Mouse (Mus musculus): ENCODE measurements around the gene Bcat1. TPM values are rescaled to one million over a fixed set of nuclear protein-coding genes. Genes with fewer than 3 reads are reported as not detected.

Bcat1 gene
- polyA plus RNA-seq, 1 experiment: 19.5 TPM

DNA sequence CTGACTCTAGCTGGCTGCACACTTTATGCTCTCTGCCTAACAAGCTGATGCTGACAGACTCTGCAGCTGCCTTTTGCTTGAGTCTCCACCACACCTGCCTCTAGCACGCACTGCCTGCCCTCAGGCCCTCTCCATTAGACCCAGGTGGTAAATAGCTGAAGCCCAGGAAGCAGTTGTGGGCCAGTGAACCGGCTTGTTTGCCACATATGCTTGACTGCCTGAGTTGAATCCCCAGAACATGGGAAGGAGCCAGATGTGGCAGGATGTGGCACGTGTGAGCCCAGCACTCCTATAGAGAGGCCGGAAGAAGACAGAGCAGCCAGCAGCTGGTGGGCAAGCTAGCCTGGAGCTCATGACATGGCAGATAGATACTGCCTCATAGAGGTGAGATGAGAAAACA is 55.4 kb downstream of the Bcat1 start:
- TF ChIP-seq CTCF (IDR thresholded peaks at IDR 0.05; ENCODE audit: extremely low read depth, insufficient read depth, low read length) (no peak), POLR2A (IDR thresholded peaks at IDR 0.05; ENCODE audit: extremely low read depth, insufficient read depth, low read length) (no peak)
- Histone ChIP-seq H3K27ac (ENCODE audit: insufficient read depth, low read length) (no peak overlapping the region), H3K4me3 (ENCODE audit: insufficient read depth, low read length) (no peak overlapping the region), H3K4me1 (ENCODE audit: control insufficient read depth, insufficient read depth, low read length) (no peaks in the 10 kb centered on the region)

DNA sequence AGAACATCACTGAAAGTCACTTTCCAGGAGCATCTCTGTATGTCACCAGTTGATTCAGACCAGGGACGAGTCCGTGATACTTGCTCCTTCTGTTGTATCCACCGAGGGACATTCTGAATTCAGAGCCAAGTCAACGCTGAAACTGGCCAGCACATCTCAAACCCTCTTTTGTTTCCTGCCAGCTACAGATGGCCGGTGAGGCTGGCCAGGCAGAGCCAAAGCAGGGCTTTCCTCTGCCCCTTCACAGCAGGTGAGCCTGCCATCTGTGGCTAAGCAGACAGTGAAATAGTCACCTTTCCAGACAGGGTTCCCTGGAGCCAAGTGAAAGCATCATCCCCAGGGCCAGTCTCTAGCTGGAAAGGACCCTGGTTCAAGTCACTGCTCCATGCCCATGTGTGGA is 57.7 kb downstream of the Bcat1 start:
- Histone ChIP-seq H3K4me1 (ENCODE audit: control insufficient read depth, insufficient read depth, low read length) (no peaks in the 10 kb centered on the region), H3K27ac (ENCODE audit: insufficient read depth, low read length) (no peak overlapping the region), H3K4me3 (ENCODE audit: insufficient read depth, low read length) (no peak overlapping the region)
- TF ChIP-seq POLR2A (IDR thresholded peaks at IDR 0.05; ENCODE audit: extremely low read depth, insufficient read depth, low read length) (no peak), CTCF (IDR thresholded peaks at IDR 0.05; ENCODE audit: extremely low read depth, insufficient read depth, low read length) (no peak)

DNA sequence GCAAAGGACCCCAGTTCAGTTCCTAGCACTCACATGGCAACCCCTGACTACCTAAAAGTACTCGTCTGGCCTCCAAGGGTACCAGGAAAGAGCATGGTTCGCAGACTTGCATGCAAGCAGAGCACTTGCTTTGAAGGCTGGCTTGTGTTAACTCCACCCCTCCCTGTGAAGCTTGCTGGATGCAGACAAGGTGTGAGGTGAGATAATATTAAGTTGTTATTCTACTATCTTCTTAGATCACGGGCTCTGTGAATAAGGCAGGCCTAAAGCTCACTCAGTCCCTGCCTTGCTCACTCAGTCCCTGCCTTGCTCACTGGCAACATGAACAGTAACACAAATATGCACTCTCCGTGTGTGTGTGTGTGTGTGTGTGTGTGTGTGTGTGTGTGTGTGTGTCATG is 58.5 kb downstream of the Bcat1 start:
- H3K4me3 ChIP-seq (ENCODE audit: insufficient read depth, low read length): no peak overlapping the region
- no peak overlapping the region for H3K27ac ChIP-seq (ENCODE audit: insufficient read depth, low read length)
- no peaks in the 10 kb centered on the region for H3K4me1 ChIP-seq (ENCODE audit: control insufficient read depth, insufficient read depth, low read length)
- no peak for TF ChIP-seq CTCF (IDR thresholded peaks at IDR 0.05; ENCODE audit: extremely low read depth, insufficient read depth, low read length)
- TF ChIP-seq POLR2A (IDR thresholded peaks at IDR 0.05; ENCODE audit: extremely low read depth, insufficient read depth, low read length): no peak

DNA sequence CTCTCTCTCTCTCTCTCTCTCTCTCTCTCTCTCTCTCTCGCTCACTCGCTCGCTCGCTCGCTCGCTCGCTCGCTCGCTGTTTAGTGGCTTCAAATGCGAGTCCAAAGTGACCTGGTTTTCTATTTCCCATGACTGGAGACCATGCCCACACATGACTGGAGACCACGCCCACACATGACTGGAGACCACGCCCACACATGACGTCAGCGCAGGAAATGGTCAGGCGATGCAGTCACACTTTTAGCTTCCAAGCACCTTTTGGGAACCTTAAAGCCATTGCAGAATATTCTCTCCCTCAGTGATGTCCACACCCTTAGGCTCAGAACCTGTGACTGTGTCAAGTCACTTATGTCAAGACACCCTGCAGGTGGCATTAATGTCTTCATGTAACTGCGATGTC is 59.3 kb downstream of the Bcat1 start:
- TF ChIP-seq POLR2A (IDR thresholded peaks at IDR 0.05; ENCODE audit: extremely low read depth, insufficient read depth, low read length) (no peak), CTCF (IDR thresholded peaks at IDR 0.05; ENCODE audit: extremely low read depth, insufficient read depth, low read length) (no peak)

GRCm38 (mm10) chr6:145014944-145015343 is 61.0 kb downstream of the Bcat1 start:
- no peaks in the 10 kb centered on the region for H3K4me1 ChIP-seq (ENCODE audit: control insufficient read depth, insufficient read depth, low read length)
- H3K4me3 ChIP-seq (ENCODE audit: insufficient read depth, low read length): no peak overlapping the region
- TF ChIP-seq POLR2A (IDR thresholded peaks at IDR 0.05; ENCODE audit: extremely low read depth, insufficient read depth, low read length): no peak
- TF ChIP-seq CTCF (IDR thresholded peaks at IDR 0.05; ENCODE audit: extremely low read depth, insufficient read depth, low read length): no peak
- no peak overlapping the region for H3K27ac ChIP-seq (ENCODE audit: insufficient read depth, low read length)

More for the DNA sequence above, 59.3 kb downstream of the Bcat1 start:
- Histone ChIP-seq H3K4me1 (ENCODE audit: control insufficient read depth, insufficient read depth, low read length) (no peaks in the 10 kb centered on the region), H3K27ac (ENCODE audit: insufficient read depth, low read length) (no peak overlapping the region), H3K4me3 (ENCODE audit: insufficient read depth, low read length) (no peak overlapping the region)

- TF ChIP-seq POLR2A (IDR thresholded peaks at IDR 0.05; ENCODE audit: extremely low read depth, insufficient read depth, low read length): no peak
- TF ChIP-seq CTCF (IDR thresholded peaks at IDR 0.05; ENCODE audit: extremely low read depth, insufficient read depth, low read length): no peak
- no peak overlapping the region for H3K4me3 ChIP-seq (ENCODE audit: insufficient read depth, low read length)
- no peaks in the 10 kb centered on the region for H3K4me1 ChIP-seq (ENCODE audit: control insufficient read depth, insufficient read depth, low read length)
These were observed 63.3 kb downstream of the Bcat1 start for GRCm38 (mm10) chr6:145012699-145013098.

GRCm38 (mm10) chr6:145011141-145011540 is 64.8 kb downstream of the Bcat1 start:
- H3K4me3 ChIP-seq (ENCODE audit: insufficient read depth, low read length): no peak overlapping the region
- no peaks in the 10 kb centered on the region for H3K4me1 ChIP-seq (ENCODE audit: control insufficient read depth, insufficient read depth, low read length)
- TF ChIP-seq CTCF (IDR thresholded peaks at IDR 0.05; ENCODE audit: extremely low read depth, insufficient read depth, low read length): no peak
- no peak for TF ChIP-seq POLR2A (IDR thresholded peaks at IDR 0.05; ENCODE audit: extremely low read depth, insufficient read depth, low read length)
- no peak overlapping the region for H3K27ac ChIP-seq (ENCODE audit: insufficient read depth, low read length)

More at GRCm38 (mm10) chr6:145012699-145013098, 63.3 kb downstream of the Bcat1 start:
- H3K27ac ChIP-seq (ENCODE audit: insufficient read depth, low read length): no peak overlapping the region

DNA sequence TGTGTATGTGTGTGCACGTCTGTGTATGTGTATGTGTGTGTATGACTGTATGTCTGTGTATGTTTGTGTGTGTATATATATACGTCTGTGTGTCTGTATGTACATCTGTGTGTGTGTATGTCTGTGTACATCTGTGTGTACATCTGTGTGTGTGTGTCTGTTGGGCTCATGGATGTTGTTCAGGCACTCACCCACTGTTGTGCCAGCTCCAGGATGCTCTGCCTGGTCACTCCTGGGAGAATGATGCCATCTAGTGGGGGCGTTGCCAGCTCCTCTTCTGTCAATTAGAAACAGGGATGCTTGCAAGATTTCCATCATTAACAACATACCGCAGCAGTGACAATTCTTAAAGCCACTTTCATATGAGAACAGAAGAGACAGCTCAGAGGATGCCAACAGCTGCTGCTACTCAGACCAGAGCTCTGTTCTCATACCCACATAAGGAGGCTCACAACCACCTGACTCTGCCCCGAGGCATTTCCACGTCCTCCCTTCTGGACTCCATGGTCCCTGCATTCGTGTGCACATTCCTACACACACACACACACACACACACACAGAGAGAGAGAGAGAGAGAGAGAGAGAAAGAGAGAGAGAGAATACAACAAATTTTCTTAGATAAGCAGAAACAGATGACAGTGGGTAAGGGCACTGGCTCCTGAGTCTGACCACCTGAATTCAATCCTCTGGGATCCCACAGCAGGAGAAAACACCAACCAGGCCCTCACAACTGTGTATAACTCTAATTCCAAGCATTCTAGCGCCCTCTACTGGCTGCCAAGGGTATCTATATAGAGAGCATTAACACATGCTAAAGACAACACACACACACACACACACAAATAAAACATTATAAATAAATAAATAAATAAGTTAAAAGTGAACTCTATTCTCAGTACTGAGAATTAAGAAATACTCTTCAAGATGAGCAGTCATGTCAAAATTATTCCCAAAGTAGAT is 65.8 kb downstream of the Bcat1 start:
- TF ChIP-seq CTCF (IDR thresholded peaks at IDR 0.05; ENCODE audit: extremely low read depth, insufficient read depth, low read length): peak; percentile 31
- TF ChIP-seq POLR2A (IDR thresholded peaks at IDR 0.05; ENCODE audit: extremely low read depth, insufficient read depth, low read length): no peak
- H3K4me3 ChIP-seq (ENCODE audit: insufficient read depth, low read length): no peak overlapping the region
- no peaks in the 10 kb centered on the region for H3K4me1 ChIP-seq (ENCODE audit: control insufficient read depth, insufficient read depth, low read length)
- no peak overlapping the region for H3K27ac ChIP-seq (ENCODE audit: insufficient read depth, low read length)

DNA sequence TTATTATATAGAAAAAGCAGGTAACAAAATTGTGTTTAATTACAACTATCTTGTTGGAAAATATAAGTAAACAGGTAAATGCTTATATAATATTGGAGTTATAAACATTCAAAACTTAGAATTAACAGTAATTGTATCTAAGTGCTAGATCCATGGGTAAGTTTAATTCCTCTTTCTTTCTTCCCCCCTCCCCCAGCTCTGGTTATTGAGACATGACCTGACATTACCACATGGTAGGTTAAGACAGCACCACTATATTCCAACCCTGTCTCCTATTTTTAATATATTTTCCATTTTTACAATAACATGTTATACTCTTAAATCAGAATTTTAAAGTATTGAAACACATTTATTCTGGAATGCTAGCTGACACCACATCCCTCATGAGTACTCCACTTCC is 72.5 kb downstream of the Bcat1 start:
- H3K4me3 ChIP-seq (ENCODE audit: insufficient read depth, low read length): no peak overlapping the region
- H3K4me1 ChIP-seq (ENCODE audit: control insufficient read depth, insufficient read depth, low read length): no peaks in the 10 kb centered on the region
- TF ChIP-seq CTCF (IDR thresholded peaks at IDR 0.05; ENCODE audit: extremely low read depth, insufficient read depth, low read length) (no peak), POLR2A (IDR thresholded peaks at IDR 0.05; ENCODE audit: extremely low read depth, insufficient read depth, low read length) (no peak)
- H3K27ac ChIP-seq (ENCODE audit: insufficient read depth, low read length): no peak overlapping the region

Measured in cortical plate, adult 2 months (tissue).